Mouse (Mus musculus) kidney, embryonic 16.5 days (tissue): ENCODE data around the gene Frzb. TPM values are rescaled to one million over a fixed set of nuclear protein-coding genes. Genes with fewer than 3 reads are reported as not detected.

Experiments
- ATAC-seq: fragments of 200-750 bp; cut with Nextera tagmentation; 2 replicates; pipeline ENCODE4 v1.8.0; 2017; ENCODE audit warnings: moderate TSS enrichment; ENCODE audit not compliant: low FRiP score, low TSS enrichment
- H3K27ac ChIP-seq: fragments of 300-500 bp; sonication (generic); 2 replicates; pipeline ENCODE4 v1.5.1; 2014; ENCODE audit warnings: low read length
- H3K27me3 ChIP-seq: fragments of 300-500 bp; sonication (generic); 2 replicates; pipeline ENCODE4 v1.6.1; 2014; ENCODE audit warnings: low read length, control low read depth, mixed read lengths; ENCODE audit not compliant: insufficient read depth
- H3K36me3 ChIP-seq: fragments of 300-500 bp; sonication (generic); 2 replicates; pipeline ENCODE4 v1.6.1; 2014; ENCODE audit warnings: low read length, control low read depth, mixed read lengths; ENCODE audit not compliant: insufficient read depth
- H3K4me1 ChIP-seq: fragments of 300-500 bp; sonication (generic); 2 replicates; pipeline ENCODE4 v1.6.1; 2014; ENCODE audit warnings: low read length, control low read depth, mixed read lengths; ENCODE audit not compliant: insufficient read depth
- H3K4me2 ChIP-seq: fragments of 300-500 bp; sonication (generic); replicated peaks from 2 replicates; pipeline ENCODE4 v1.6.1; 2014; ENCODE audit warnings: low read depth, low read length
- H3K4me3 ChIP-seq: fragments of 300-500 bp; sonication (generic); 2 replicates; pipeline ENCODE4 v1.5.1; 2014; ENCODE audit warnings: mild to moderate bottlenecking, low read length
- H3K9ac ChIP-seq: fragments of 300-500 bp; sonication (generic); replicated peaks from 2 replicates; pipeline ENCODE4 v1.6.1; 2014; ENCODE audit warnings: low read length
- H3K9me3 ChIP-seq: fragments of 300-500 bp; sonication (generic); 2 replicates; pipeline ENCODE4 v1.6.1; 2016; ENCODE audit warnings: low read length, control low read depth
- WGBS: fragments of 180-500 bp; shearing (Covaris S2); extraction: QIAGEN DNeasy Blood & Tissue Kit; methylation state at CpG from one replicate; pipeline ENCODE4 v1.1.7; 2014; 5-methylcytosine and 5-hydroxymethylcytosine counted together
- polyA plus RNA-seq: library from polyadenylated mRNA; unstranded; fragments of >200 nt; fragmentation: Nextera tagmentation; extraction: Ambion mirVana; gene quantifications from 2 replicates; pipeline ENCODE4 v1.2.1, GENCODE M21; 2015

The Frzb gene
- polyA plus RNA-seq, 1 experiment from 2014 or later = 24.7 TPM

GRCm38 (mm10) chr2:80434783-80435572 lies 12.4 kb downstream of the Frzb start:
- no peak overlapping the region for H3K9ac ChIP-seq
- WGBS = 44% methylated on average over 11 of the region's 11 CpGs
- H3K9me3 ChIP-seq = no peaks in the 10 kb centered on the region
- peak; percentile 61; the same call in 1 of the 2 replicates for ATAC-seq
- H3K4me1 ChIP-seq = no peaks in the 10 kb centered on the region
- H3K4me2 ChIP-seq = no peak overlapping the region
- no peaks in the 10 kb centered on the region for H3K36me3 ChIP-seq
- no peak overlapping the region for H3K4me3 ChIP-seq
- H3K27me3 ChIP-seq = no peaks in the 10 kb centered on the region
- H3K27ac ChIP-seq = no peak overlapping the region

- Histone ChIP-seq H3K4me2 (no peak overlapping the region), H3K9me3 (no peaks in the 10 kb centered on the region), H3K27ac (no peak overlapping the region), H3K36me3 (no peaks in the 10 kb centered on the region), H3K9ac (no peak overlapping the region), H3K27me3 (no peaks in the 10 kb centered on the region), H3K4me1 (no peaks in the 10 kb centered on the region), H3K4me3 (no peak overlapping the region)
- no peak for ATAC-seq
- 85% methylated on average over 6 of the region's 6 CpGs for WGBS
Observed at GRCm38 (mm10) chr2:80433254-80433876, 14.1 kb downstream of the Frzb start.

GRCm38 (mm10) chr2:80430357-80431053 lies 16.9 kb downstream of the Frzb start:
- Histone ChIP-seq H3K4me3 (no peak overlapping the region), H3K9ac (no peak overlapping the region), H3K4me1 (no peaks in the 10 kb centered on the region), H3K4me2 (no peak overlapping the region), H3K36me3 (no peaks in the 10 kb centered on the region), H3K9me3 (no peaks in the 10 kb centered on the region), H3K27me3 (no peaks in the 10 kb centered on the region), H3K27ac (no peak overlapping the region)
- no peak for ATAC-seq
- WGBS = 51% methylated on average over 1 of the region's 1 CpGs

DNA sequence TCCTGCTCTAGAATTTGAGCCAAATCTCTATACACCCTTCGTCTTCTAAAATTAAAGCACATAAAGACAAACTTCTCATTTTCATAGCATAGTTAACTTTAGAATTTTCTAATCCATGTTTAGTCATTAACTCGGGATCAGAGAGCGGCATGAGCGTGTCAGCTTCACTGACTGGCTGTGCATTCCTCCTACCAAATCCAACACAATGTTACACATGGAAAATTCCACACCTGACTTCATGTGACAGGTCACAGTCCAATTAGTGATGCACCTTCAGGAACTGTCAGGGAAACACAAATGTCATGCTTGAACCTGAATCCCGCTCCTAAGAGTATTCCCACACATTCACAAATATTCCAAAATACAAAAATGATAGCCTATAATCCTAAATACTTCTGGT lies 24.3 kb downstream of the Frzb start:
- Histone ChIP-seq H3K4me3 (no peak overlapping the region), H3K36me3 (no peaks in the 10 kb centered on the region), H3K27ac (no peak overlapping the region), H3K9me3 (no peaks in the 10 kb centered on the region), H3K27me3 (no peaks in the 10 kb centered on the region), H3K4me2 (no peak overlapping the region), H3K9ac (no peak overlapping the region), H3K4me1 (no peaks in the 10 kb centered on the region)
- peak; percentile 71; the same call in 1 of the 2 replicates for ATAC-seq
- 85% methylated on average over 5 of the region's 5 CpGs for WGBS

DNA sequence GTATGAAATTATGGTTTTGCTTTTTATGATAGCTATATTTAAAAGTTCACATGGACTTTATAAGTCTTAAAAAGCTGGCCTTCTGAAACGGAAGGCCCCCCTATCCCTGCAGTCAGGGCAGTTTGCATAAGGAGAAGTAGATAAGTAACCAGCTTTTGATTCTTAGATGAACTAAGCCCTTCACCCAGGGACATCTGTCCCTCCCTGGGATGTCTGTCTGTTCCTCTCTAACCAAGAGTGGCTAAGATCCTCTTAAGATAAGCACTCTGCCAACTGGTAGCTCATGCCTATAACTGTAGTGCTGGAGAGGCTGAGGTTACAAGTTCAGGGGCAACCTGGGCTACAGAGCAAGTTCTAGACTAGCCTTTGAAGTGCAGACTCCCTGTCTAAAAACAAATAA lies 25.4 kb downstream of the Frzb start:
- no peaks in the 10 kb centered on the region for H3K36me3 ChIP-seq
- no peak overlapping the region for H3K27ac ChIP-seq
- no peaks in the 10 kb centered on the region for H3K4me1 ChIP-seq
- H3K4me2 ChIP-seq = no peak overlapping the region
- no peaks in the 10 kb centered on the region for H3K27me3 ChIP-seq
- 76% methylated on average over 1 of the region's 1 CpGs for WGBS
- no peak for ATAC-seq
- H3K4me3 ChIP-seq = no peak overlapping the region
- no peak overlapping the region for H3K9ac ChIP-seq
- H3K9me3 ChIP-seq = no peaks in the 10 kb centered on the region

GRCm38 (mm10) chr2:80416286-80416685 lies 31.1 kb downstream of the Frzb start:
- Histone ChIP-seq H3K36me3 (no peaks in the 10 kb centered on the region), H3K27ac (no peak overlapping the region), H3K4me2 (no peak overlapping the region), H3K4me3 (no peak overlapping the region), H3K9me3 (no peaks in the 10 kb centered on the region), H3K27me3 (no peaks in the 10 kb centered on the region), H3K4me1 (no peaks in the 10 kb centered on the region), H3K9ac (no peak overlapping the region)
- 73% methylated on average over 6 of the region's 6 CpGs for WGBS
- no peak for ATAC-seq

DNA sequence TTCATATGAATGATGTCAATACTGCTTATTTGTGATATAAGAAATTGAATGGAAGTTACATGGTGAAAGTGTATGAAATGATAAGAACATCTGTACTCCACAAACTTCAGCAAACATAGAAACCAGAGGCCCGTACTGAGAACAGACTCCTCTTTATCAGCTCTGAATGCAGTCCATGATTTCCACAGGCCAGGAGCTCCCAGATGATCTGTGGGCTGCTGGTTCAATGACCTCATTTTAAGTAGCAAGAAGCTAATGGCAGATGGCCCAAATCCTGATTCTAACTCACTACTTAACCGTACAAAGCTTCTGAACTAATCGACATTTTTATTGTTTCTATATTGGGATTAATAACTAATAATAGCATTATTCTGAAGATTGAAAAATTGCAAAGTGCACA lies 33.0 kb downstream of the Frzb start:
- H3K9me3 ChIP-seq = no peaks in the 10 kb centered on the region
- H3K27ac ChIP-seq = no peak overlapping the region
- H3K36me3 ChIP-seq = no peaks in the 10 kb centered on the region
- H3K4me3 ChIP-seq = no peak overlapping the region
- H3K4me1 ChIP-seq = peaks cover 10% of the 10 kb centered on the region
- no peaks in the 10 kb centered on the region for H3K27me3 ChIP-seq
- ATAC-seq = no peak
- 88% methylated on average over 3 of the region's 3 CpGs for WGBS
- no peak overlapping the region for H3K4me2 ChIP-seq
- no peak overlapping the region for H3K9ac ChIP-seq

DNA sequence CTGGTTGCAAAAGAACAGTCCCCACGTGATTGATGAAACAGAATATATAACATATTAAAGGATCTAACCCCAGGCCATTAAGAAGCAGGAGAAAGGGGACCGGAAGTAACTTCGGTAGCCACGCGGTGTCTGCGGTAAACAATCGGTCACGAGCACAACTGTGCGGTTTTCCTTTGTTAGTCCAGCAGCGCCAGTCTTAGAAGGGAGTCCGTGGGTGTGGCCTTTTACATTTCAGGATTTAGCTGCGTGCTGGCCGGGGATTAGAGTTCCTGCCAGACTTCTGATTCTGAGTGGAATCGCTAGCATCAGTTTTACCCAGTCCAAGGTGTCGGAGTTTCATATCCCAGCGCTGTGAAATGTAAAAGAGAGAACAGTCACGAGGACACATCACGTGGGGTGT lies 34.3 kb downstream of the Frzb start:
- Histone ChIP-seq H3K4me2 (0 out of 2 replicates have a peak overlapping the region, but pooled peaks have one; percentile 4), H3K9me3 (no peaks in the 10 kb centered on the region), H3K4me3 (no peak overlapping the region), H3K36me3 (no peaks in the 10 kb centered on the region), H3K4me1 (peaks cover 11% of the 10 kb centered on the region), H3K9ac (no peak overlapping the region), H3K27me3 (no peaks in the 10 kb centered on the region), H3K27ac (no peak overlapping the region)
- ATAC-seq = 0 out of 2 replicates have a peak, but pooled peaks have one; percentile 24
- 65% methylated on average over 18 of the region's 18 CpGs for WGBS

DNA sequence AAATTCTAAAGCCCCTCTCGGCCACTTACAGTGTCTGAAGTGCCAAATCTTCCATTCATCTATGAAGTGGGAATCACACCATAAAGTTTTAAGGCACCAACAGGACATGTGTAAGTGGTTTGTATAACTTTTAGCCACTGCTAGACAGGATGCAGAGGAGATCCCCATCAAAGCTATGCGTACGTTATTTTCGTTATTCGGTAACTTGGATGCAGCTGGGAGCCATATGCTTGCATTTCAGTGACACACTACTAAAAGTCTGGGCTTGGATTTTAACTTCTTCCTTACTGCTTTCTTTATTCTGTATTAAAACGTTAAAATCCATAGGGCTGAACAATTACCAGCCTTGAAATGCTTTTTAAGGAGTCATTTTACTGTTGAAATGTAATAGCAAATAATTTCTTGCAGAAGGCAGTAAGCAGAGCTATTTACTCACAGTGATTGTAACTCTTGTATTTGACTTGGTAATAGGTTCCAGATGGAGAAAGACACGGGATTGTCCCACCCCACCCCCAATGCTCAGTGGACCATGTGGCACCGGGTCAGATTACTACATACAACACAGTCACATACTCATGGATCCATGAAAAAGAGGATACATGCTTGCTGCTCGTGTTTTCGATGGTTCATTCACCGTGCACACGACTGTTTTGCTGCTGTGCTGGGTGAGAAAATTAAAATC lies 37.4 kb downstream of the Frzb start:
- no peaks in the 10 kb centered on the region for H3K27me3 ChIP-seq
- H3K9me3 ChIP-seq = no peaks in the 10 kb centered on the region
- 0 out of 2 replicates have a peak overlapping the region, but pooled peaks have one; percentile 7 for H3K27ac ChIP-seq
- 33% methylated on average over 12 of the region's 12 CpGs for WGBS
- peak; percentile 83; the same call in 1 of the 2 replicates for ATAC-seq
- H3K4me2 ChIP-seq = no peak overlapping the region
- peaks cover 19% of the 10 kb centered on the region for H3K4me1 ChIP-seq
- no peak overlapping the region for H3K4me3 ChIP-seq
- H3K9ac ChIP-seq = no peak overlapping the region
- H3K36me3 ChIP-seq = no peaks in the 10 kb centered on the region
